Mouse (Mus musculus) right cerebral cortex, adult 18-20 months (tissue): ENCODE data around the gene Rsl1d1.

Experiments
- DNase-seq: peaks from one replicate; pipeline ENCODE4 v3.0.0; 2022; ENCODE audit warnings: mixed read lengths

The Rsl1d1 gene

DNA sequence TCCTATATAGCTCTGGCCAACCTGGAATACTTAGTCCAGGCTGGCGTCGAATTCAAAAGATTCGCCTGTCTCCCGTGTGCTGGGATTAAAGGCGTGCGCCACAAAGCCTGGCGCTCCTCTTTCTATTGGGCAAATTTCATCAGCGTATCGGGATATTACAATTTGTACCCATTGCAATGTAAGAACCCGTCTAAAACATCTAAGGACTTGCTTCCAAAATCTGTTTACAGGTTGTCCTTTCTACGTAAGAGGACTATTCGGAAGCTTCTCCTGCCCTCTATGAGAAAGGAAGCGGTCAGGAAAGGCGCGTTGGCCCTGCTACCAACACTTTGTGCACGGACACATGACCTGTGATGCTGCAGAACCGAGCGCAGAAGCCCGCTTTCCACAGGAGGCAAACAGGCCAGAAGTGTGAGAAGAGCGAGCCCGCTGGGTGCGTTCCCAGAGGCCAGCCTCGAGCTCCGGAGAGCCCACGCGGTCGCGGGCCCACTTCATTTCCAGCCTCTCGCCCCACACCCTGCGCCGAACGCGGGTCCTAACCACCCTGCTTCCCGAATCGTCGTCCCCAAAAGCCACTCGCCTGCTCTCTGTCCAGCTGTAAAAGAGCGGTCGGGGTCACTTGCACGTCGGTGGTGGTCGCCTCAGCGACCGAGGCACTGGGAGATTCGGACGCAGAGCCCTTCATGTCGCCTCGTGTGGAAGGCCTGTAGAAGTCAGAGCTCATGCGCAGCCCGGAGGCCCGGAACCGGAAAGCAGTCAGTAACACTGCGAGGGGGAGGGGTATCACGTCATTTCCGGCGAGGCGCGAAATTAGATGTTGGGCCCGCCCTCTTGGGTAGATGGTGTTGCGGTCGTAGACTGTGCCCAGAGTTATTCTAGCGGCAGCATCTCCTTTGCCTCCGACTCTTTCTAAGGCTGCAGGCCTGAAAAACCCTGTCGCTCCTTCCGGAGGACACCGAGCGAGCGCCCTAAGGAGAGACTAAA, at the start of gene Rsl1d1:
Gene Rsl1d1, minus strand, starts transcription at position 761 of the 984 bp plus-strand sequence.
- DNase-seq: peak; percentile 92

- no peak for DNase-seq
Observed at GRCm38 (mm10) chr16:11247791-11248190, 44.7 kb upstream of the Rsl1d1 start.

GRCm38 (mm10) chr16:11245767-11246166, 42.6 kb upstream of the Rsl1d1 start:
- no peak for DNase-seq

GRCm38 (mm10) chr16:11242401-11242800, 39.3 kb upstream of the Rsl1d1 start:
- DNase-seq: no peak

GRCm38 (mm10) chr16:11217801-11218200, 14.7 kb upstream of the Rsl1d1 start:
- DNase-seq: no peak

DNA sequence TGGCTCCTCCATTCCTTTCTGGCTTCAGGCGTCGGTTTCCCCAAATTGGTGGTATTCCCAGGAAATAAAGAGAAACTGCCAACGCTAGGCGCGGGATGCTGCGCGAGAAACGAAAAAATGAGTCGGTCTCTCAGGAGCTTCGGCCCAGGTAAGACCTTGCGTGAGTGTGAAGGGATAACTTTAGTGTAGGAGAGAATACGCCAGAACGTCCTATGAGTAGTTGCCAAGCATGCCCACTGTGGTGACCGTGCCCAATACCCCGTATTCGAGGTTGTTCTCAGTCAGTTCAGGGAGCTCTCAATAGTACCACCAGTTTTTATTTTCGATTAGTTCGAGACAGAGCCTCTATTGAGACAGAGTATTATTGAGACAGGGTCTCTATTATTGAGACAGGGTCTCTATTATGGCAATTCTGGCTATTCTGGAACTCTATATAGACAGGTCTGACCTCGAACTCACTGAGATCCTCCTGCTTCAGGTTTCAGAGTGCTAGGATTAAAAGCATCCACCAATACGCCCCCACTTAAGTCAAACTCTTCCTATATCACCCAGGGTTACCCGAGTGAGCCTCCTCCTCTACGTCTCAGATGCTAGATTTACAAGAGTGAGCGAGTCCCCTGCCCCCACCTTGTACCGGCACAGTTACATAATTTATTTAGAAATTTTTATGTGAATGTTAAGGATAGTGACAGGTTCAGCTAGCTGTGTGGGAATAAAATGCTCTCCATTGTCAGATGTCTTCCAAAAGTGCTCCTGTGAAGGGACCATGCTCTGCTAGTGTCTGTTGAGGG, 664 bp upstream of the Rsl1d1 start:
- peak; percentile 18 for DNase-seq

- DNase-seq: no peak
Observed at GRCm38 (mm10) chr16:11201740-11202394, 1.3 kb downstream of the Rsl1d1 start.

DNA sequence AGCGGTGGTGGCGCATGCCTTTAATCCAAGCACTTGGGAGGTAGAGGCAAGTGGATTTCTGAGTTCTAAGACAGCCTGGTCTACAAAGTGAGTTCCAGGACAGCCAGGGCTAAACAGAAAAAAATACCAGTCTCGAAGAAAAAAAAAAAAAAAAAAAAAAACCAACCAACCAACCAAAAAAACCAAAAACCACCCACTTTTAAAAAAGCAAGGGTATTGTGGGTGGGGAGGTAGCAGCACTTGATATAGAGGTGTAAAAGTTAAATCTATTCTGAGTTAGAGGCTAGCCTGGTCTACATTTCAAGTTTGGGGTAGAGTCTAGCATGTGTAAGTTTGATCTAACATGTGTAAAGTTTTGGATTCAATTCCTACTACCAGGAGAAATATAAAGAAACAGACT, 2.9 kb downstream of the Rsl1d1 start:
- DNase-seq: no peak

DNA sequence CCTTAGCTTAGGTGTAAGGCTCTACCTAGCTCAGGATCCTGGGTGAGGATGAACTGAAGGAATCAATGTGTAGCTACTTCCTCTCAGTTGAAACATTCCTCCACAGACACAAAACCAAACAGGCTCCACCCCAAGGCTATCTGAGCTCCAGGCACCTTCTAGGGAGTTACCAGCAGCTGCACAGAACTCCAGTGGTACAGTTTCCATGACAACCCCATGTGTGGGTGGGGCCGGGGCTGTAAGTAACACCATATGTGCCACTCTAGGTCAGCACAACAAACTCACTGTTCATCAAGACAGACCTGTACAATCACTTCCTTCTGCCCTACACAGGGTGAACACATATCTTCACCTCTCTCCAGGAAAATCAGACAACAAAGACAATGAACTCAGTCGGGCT, 4.7 kb downstream of the Rsl1d1 start:
- DNase-seq: peak; percentile 15

GRCm38 (mm10) chr16:11197052-11197451, 6.1 kb downstream of the Rsl1d1 start:
- no peak for DNase-seq

DNA sequence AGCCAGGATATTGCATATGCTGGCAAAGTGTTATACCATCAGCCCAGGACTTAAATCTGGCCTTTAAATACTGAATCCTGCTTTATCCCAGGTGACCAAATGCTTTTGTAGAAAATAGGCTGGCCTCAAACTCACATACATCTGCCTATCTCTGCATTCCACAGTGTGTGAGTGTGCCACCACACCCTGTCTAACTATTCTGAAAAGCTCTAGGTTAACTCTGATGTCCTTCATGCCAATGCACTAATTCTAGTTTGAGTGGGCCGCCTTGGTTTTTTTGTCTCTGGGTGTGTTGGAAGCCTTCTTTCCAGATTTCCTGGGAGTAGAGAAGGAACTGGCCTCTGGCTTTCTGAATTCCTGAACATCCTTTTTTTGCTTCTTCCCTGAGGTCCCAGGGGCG, 9.9 kb downstream of the Rsl1d1 start:
- no peak for DNase-seq

GRCm38 (mm10) chr16:11190150-11190549, 13.0 kb downstream of the Rsl1d1 start:
- peak; percentile 41 for DNase-seq

DNA sequence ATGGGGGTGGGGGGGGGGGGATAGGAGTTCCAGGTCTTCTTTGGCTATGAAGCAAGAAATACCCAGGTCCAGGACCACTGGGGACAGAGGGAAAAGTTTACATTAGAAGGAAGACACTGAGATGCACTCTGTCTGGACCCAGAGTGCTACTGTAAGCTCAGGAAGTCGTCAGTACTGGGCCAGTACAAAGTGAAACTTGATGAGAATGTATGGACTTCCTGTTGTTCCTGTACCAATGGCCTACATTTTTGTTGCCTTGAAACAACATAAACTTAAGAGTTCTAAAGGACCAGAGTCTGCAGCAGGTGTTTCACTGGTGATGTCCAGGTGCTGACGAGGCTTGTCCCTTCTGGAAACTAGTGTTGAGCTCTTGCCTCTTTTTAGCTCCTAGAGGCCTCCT, 25.7 kb downstream of the Rsl1d1 start:
- DNase-seq: no peak

GRCm38 (mm10) chr16:11176884-11177244, 26.3 kb downstream of the Rsl1d1 start:
- DNase-seq: no peak

GRCm38 (mm10) chr16:11176208-11176883, 26.8 kb downstream of the Rsl1d1 start, which contains the start of gene Zc3h7a:
Zc3h7a (minus strand) TSS chr16:11176393.
- peak; percentile 94 for DNase-seq

GRCm38 (mm10) chr16:11175489-11176207, 27.5 kb downstream of the Rsl1d1 start:
- DNase-seq: no peak

- no peak for DNase-seq
Observed at GRCm38 (mm10) chr16:11175100-11175488, 28.0 kb downstream of the Rsl1d1 start.

- peak; percentile 34 for DNase-seq
Observed at GRCm38 (mm10) chr16:11174671-11175081, 28.5 kb downstream of the Rsl1d1 start.

- DNase-seq: no peak
Observed at GRCm38 (mm10) chr16:11171679-11172078, 31.5 kb downstream of the Rsl1d1 start.

DNA sequence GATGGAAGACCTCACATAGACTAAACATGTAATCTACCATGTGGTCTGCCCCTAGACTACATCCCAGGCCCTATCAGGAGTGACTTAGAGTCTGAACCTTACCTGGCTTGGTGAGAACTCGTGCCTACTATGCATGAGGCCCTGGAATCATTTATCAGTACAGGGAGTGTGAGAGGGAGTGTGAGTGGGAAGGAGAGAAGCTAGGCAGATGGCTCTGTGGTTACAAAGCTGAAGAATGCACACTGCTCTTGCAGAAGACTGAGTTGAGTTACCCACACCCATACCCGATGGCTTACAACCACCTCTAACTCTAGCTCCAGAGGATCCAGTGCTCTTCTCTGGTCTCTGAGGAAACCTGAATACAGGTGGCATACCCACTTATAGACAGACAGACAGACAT, 36.7 kb downstream of the Rsl1d1 start:
- DNase-seq: peak; percentile 50

- no peak for DNase-seq
Observed at GRCm38 (mm10) chr16:11164695-11165255, 38.4 kb downstream of the Rsl1d1 start.
